Mouse (Mus musculus) gastrocnemius, postnatal 4 days (tissue): ENCODE results near the gene Epn2. TPM values are rescaled to one million over a fixed set of nuclear protein-coding genes. Genes with fewer than 3 reads are reported as not detected.
A peak's percentile ranks its signal among the peaks of the same experiment; 100 is the strongest.

Experiments
- DNase-seq, 2 experiments: peaks; one replicate each; pipeline ENCODE4 v3.0.0; 2021 to 2022; ENCODE audit warnings: low spot score in 2 of 2, mixed read lengths in 2 of 2
- total RNA-seq, 2 experiments: library from RNA; stranded (reverse); gene quantifications; 2 replicates each; pipeline ENCODE4 v1.2.3; 2021

Gene Epn2
- total RNA-seq, 2 experiments from 2014 or later, result 26.9 to 30.4 TPM

DNA sequence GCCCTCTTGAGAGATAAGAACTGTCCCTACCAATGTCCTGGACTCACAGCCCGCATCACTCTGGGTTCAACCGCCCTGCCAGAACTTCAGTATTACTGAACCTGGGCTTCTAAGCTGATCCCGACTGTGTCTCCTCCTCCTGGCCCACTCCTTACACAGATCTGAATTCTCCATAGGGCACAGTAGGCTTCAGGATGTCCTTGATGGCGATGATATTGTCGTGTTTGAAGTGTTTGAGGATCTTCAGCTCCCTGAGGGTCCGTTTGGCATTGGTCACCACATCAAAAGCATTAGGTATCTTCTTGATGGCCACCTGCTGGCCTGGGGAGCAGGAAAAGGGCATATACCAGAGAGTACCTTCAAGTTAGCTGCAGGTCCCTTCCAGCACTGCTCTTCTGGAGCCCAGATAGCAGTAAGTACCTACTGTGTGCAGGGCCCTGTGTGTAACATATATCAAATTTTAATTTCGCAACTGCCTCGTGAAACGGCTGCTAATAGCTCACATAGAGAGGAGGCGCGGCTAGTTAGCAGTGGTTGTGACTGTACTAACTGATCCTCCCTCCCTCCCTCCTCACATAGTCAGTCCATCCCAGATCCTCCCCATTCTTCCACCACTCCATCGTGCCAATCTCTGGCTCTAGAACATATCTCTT is 86.6 kb downstream of the Epn2 start:
- no peak for DNase-seq

GRCm38 (mm10) chr11:61490944-61491520 is 88.5 kb downstream of the Epn2 start:
- DNase-seq, result no peak

DNA sequence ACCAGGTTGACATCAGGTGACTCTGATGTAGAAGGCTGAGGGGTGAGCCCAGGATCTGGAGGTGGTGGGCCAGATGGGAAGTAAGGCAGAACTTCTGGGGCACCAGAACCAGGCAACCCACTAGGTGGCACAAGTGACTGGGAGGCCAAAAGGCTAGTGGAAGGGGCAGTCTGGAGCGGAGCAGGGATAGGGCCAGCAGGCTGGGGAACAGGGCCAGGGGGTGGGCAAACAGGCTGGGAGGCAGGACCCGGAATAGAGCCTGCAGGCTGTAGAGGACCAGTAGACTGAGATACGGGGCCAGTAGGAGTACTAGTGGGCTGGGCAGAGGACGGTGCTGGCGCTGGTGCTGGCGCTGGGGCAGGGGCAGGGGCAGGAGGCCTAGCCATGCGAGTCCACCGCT is 89.6 kb downstream of the Epn2 start:
- DNase-seq, result no peak

DNA sequence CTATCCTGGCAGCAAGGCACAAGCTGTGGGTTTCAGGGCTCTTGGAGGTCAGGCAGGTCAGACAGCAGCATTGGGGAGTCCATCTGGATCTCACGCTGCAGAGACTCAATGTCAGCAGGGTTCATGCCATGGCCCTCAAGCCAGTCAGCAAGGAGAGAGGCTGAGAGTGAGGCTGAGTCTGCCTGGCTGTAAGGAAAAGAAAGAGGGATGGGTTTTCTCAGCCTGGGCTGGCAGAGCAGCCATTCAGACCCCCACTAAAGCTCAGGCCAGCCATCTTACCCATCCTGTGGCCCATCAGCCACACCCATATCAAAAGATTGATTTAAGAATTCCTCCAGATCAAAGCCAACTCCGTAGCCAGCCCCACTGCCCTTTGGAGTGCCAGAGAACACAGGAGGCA is 90.4 kb downstream of the Epn2 start:
- DNase-seq, result no peak

DNA sequence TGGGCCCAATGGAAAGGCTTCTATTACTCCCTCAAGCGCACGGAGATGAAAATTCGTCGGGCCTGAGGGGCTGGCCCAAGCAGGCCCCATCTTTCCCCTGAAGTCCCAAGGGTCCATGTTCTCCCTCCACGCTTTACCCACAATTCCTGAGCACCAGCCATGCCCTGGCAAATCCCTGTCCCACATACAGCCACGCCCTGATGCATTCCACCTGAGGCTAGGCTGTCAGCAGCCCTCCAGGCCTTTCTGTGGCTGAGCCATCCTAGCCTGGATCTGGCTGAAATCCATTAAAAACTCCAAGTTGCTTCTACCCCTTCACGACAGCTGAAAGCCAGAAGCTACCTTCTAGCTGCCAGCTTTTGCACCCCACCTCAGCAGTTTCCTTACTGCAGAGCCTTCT is 91.6 kb downstream of the Epn2 start:
- DNase-seq, result no peak

DNA sequence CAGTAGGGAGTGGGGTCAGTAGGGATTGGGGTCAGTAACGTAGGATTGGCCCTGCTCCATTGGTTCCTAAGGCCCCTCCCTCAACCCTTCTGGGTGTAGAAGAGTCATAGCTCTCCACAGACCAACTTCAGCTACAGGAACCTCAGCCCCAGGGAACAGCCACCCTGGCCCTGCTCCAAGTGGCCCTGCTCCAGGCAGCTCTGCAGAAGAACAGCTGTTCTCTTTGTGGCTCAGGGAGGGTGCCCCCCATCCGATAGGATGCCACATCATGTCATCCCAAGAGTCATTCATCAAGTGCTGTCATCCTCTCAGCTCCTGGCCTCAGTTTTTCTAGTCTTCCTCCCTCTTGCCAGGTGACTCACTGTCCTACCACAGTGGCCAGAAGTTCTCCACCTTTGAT is 92.1 kb downstream of the Epn2 start:
- DNase-seq, result peak; percentile 50 to 79

- no peak for DNase-seq
Observed at GRCm38 (mm10) chr11:61486458-61487219, 92.8 kb downstream of the Epn2 start.

DNA sequence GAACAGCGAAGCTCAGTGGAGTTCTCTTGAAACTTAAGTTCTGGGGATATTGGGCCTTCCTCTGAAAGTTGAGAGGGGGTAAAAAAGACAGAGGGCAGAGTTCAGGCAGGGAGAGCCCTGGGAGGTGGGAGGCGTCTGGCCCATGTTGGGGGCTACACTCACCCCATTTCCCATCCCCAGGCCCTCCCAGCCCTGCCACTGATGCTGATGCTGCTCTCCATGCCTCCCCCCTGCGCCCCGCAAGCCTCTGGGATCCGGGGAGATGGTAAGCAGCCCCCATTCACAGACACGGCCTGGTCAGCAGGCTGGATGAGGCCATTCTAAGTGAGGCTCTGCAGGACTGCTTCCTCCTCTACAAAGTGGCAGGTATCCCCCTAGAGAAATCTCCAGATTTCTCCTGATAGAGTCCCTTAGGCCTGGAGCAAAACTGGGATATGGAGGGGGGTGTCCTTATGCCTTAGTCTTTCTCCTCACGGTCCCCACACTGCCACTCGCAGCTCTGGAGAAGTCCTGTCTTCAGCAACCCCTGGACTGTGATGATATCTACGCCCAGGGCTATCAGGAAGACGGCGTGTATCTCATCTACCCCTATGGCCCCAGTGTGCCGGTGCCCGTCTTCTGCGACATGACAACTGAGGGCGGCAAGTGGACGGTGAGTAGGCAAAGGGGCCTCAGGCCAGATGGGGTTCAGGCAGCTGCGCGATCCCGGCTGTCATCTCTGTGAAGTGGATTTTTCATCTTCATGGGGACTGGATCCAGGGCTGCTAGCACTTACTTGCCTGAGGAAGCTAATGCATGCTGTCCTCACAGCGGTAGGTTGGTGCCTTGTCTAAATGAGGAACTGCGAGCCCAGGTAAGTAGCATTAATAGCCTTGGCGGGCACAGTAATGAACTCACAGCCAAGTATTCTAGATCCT is 93.7 kb downstream of the Epn2 start:
- no peak for DNase-seq

DNA sequence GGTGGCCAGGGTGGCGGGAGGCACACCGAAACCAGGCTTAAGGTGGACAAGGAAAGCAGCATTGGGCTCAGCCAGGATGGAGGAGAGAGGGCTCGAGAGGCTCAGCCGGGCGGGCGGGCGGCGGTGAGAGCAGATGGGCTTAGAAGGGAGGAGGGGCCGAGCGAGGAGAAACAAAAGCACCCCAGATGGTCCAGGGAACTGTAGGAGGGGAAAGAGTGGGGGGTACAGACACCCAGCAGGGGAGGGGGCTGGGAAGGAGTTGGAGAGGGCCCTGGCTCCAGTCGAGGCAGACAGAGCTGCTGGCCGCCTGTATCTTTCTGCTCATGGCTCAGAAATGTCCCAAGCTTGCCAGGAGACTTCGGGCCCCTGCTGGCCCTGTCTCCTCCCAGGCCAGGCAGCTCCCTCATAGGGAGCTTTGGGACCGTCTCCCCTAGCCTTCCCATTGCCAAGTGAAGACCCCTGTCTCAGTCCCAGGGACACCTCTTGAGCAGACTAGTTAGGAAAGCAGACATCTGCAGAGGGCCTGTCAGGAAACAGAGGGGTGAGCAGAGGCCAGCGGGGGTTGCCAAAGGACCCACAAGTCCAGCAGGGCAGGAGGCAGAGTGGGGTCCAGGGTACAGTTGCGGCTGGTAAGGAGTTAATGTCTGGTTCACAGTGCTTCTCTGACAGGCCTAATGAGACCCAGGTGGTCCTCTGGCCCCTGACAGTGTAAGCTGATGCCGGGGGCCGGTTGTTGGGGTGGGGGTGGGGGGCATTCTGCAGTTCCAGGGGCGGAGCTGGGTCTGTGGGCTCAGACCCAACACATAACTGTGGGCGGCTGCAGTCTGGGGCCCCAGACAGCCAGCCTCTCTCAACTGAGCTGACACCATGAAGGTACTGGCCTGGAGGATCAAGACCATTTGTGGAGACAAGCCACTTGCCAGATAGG is 94.6 kb downstream of the Epn2 start, which contains the start of gene Mfap4:
Gene Mfap4 (plus strand): TSS at position 819 of the 928 bp plus-strand sequence.
- DNase-seq, result peak; percentile 49 to 72

- no peak for DNase-seq
Observed at GRCm38 (mm10) chr11:61484256-61484612, 95.3 kb downstream of the Epn2 start.

- DNase-seq, result no peak
Observed at GRCm38 (mm10) chr11:61483226-61483845, 96.2 kb downstream of the Epn2 start.

GRCm38 (mm10) chr11:61481239-61482090 is 98.0 kb downstream of the Epn2 start:
- no peak for DNase-seq

DNA sequence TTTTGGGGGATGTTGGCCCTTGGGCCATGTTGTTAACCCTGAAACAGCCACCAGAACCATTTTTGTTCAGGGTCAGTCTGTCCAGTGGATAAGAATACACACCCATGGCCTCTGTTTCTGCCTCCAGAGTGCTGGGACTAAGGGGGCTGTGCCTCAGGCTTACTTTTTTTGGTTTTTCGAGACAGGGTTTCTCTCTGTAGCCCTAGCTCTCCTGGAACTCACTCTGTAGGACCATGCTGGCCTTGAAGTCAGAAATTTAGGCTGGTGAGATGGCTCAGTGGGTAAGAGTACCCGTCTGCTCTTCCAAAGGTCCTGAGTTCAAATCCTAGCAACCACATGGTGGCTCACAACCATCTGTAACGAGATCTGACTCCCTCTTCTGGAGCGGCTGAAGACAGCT is 100.7 kb downstream of the Epn2 start:
- DNase-seq, result no peak

DNA sequence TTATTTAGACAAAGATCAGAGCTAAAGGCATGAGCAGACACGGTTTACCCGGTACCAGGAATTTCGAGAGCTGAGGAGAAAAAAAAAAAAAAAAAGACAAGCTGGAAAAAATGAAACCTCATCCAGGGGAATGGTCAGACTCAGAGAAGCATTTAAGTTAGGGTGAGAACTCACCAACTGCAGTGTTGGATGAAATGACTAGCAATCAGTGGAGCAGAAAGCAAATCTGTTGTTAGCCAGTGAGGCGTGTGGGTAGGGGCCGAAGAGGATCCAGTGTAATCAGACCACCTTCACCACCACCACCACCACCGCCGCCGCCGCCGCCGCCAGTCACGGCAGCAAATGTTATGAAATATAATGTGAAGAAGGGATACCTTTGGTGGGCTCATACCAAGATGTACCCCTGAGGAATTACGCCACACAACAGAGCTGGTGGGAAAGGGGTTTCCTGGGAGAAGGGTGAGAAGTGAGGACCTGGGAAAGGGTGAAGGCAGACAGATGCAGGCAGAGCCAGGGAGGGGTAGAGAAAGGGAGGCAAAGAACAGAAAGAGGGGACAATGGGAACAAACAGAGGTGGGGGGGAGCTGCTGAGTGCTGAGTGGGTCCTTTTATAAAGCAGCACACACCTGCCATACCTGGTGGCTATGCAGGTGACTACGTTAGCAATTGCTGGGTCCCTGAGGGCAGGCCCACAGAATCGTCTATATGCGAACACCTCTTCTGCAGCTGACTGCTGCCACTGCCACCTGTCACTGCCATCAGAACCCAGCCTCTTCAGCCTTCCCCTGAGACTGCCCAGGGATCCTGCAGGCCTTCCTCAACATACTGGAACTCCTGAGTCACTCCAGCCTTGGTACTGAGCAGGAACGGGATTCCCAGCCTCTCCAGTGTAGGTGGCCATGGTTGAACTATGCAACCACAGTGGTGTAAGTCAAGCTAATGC is 101.7 kb downstream of the Epn2 start:
- no peak for DNase-seq

GRCm38 (mm10) chr11:61476786-61477382 is 102.6 kb downstream of the Epn2 start:
- DNase-seq, result no peak

DNA sequence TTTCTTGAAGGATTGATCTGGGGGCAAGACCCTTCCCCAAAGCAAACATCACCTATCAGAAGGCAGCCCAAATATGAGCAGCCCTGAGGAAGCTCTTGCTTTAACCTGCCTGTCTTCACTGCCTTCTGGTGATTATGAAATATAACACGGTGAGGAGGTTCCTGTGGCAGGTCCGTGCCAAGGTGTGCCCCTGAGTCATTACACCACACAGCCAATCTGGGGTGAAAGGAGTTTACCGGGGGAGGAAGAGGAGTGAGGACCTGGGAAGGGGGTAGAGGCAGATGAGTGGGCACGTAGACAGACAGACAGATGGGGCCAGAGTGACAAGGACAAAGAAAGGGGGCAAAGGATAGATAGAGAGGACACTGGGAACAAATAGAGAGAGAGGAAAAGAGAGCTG is 105.9 kb downstream of the Epn2 start:
- no peak for DNase-seq

GRCm38 (mm10) chr11:61470880-61471279 is 108.6 kb downstream of the Epn2 start:
- no peak for DNase-seq
